Mouse (Mus musculus) midbrain, embryonic 10.5 days (tissue): ENCODE measurements around the gene Gbf1. TPM values are rescaled to one million over a fixed set of nuclear protein-coding genes. Genes with fewer than 3 reads are reported as not detected.

ENCODE experiments used
- DNase-seq: peaks from one replicate; pipeline ENCODE4 v3.0.0-alpha.2; 2017; ENCODE audit warnings: low spot score
- H3K27ac ChIP-seq: fragments of 300-500 bp; sonication (generic); replicated peaks from 2 replicates; pipeline ENCODE4 v1.5.1; 2016; ENCODE audit warnings: mild to moderate bottlenecking
- H3K27me3 ChIP-seq: fragments of 300-500 bp; sonication (generic); 2 replicates; pipeline ENCODE4 v1.6.1; 2016; ENCODE audit warnings: low read depth, mild to moderate bottlenecking; ENCODE audit not compliant: poor library complexity, severe bottlenecking
- H3K36me3 ChIP-seq: fragments of 300-500 bp; sonication (generic); 2 replicates; pipeline ENCODE4 v1.6.1; 2016; ENCODE audit warnings: mild to moderate bottlenecking, moderate library complexity
- H3K4me1 ChIP-seq: fragments of 300-500 bp; sonication (generic); 2 replicates; pipeline ENCODE4 v1.6.1; 2016
- H3K4me3 ChIP-seq: fragments of 300-500 bp; sonication (generic); 2 replicates; pipeline ENCODE4 v1.5.1; 2016; ENCODE audit warnings: mild to moderate bottlenecking, moderate library complexity
- H3K9me3 ChIP-seq: fragments of 300-500 bp; sonication (generic); replicated peaks from 2 replicates; pipeline ENCODE4 v1.6.1; 2016; ENCODE audit warnings: mild to moderate bottlenecking
- WGBS: fragments of 180-500 bp; shearing (Covaris S2); methylation state at CpG from one replicate; pipeline ENCODE4 v1.1.7; 2016; 5-methylcytosine and 5-hydroxymethylcytosine counted together
- polyA plus RNA-seq: library from polyadenylated mRNA; unstranded; fragments of >200 nt; fragmentation: Nextera tagmentation; extraction: Ambion mirVana; gene quantifications from 2 replicates; pipeline ENCODE4 v1.2.1, GENCODE M21; 2016

The Gbf1 gene
- polyA plus RNA-seq, 1 experiment from 2014 or later: 43.8 TPM

DNA sequence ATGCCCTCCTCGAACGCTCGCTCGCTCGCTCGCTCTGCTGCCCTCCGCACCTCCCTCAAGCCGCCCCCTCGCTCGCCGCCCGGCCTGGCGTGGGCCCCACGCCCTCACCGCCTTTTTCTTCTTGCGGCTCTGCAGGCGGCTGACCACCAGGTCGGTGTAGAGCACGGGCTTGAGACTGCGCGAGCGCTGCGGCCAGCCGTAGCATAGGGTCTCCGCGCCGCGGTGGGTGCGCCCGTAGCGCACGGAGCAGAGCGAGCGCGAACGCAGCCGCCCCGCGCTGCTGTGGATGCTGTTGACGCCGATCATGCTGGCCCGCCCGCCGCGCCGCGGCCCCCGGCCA is 165.2 kb downstream of the Gbf1 start:
- peak overlapping the region; percentile 54 for H3K4me3 ChIP-seq
- peaks cover 100% of the 10 kb centered on the region for H3K27me3 ChIP-seq
- H3K9me3 ChIP-seq: no peaks in the 10 kb centered on the region
- peaks cover 65% of the 10 kb centered on the region for H3K4me1 ChIP-seq
- peak overlapping the region; percentile 63 for H3K27ac ChIP-seq
- WGBS: 2% methylated on average over 48 of the region's 48 CpGs
- 0 out of 2 replicates have a peak, but pooled peaks cover 2% of the 10 kb centered on the region for H3K36me3 ChIP-seq
- DNase-seq: no peak

DNA sequence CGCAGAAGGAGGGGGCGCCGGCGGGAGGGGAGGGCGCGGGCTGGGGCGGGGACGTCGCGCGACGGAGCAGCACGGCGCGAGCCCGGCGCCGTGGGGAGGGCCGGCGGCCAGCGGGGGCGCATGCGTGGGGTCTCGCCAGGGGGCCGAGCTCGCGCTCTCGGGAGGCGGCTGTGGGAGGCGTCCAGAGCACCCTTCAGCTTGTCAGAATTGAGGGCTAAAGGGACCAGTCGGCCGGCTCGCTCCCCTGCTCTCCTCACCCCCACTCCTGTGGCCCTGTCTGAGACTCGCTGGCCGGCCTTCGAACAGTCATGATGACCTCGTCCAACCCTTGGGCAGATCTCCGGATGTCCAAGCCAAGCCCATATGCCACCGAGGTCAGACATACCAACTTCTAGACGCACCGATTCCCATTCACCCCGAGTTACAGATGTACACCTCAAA is 165.7 kb downstream of the Gbf1 start:
- Histone ChIP-seq H3K4me1 (peaks cover 71% of the 10 kb centered on the region), H3K27ac (peak overlapping the region; percentile 63; the same call in 1 of the 2 replicates), H3K27me3 (peaks cover 100% of the 10 kb centered on the region), H3K9me3 (no peaks in the 10 kb centered on the region), H3K36me3 (no peaks in the 10 kb centered on the region), H3K4me3 (peak overlapping the region; percentile 54)
- no peak for DNase-seq
- WGBS: 2% methylated on average over 40 of the region's 42 CpGs

DNA sequence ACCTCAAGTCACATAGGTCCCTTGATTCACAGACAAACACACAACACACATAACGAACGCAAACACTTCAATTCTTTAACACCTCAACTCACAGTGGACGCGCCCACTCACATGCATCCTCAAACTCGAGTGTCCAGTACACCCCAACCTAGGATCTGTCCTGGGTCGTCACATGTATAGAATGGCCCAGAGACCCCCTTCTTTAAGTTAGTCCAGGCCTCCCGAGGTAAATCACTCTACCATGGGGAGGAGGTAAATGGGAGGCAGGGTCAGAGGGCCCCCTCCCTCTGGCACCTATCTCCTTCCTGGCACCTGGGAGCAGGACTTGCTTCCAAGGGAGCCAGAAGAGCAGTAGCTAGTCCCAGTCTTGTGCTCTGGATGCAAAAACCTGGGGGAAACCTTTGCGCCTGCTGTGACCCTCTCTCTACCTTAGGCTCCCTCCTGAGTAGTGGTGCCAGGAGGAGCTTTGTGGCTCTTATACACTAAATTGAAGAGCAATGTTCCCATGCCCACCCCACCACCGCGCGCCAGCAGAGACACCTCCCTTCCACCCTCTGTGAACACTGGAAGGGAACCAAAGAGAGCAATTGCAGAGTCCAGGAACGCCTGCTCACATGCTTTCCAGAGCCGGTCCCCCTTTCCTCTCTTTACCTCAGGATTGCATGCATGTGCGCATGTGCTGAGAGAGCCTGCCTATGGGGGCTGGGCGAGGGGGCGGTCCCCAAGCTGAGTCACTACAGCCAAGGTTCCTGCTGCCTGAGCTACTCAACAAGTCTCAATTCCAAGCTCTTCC is 166.5 kb downstream of the Gbf1 start:
- Histone ChIP-seq H3K9me3 (no peaks in the 10 kb centered on the region), H3K27me3 (peaks cover 100% of the 10 kb centered on the region), H3K36me3 (no peaks in the 10 kb centered on the region), H3K27ac (no peak overlapping the region), H3K4me3 (peak overlapping the region; percentile 34), H3K4me1 (peaks cover 74% of the 10 kb centered on the region)
- WGBS: 12% methylated on average over 16 of the region's 16 CpGs
- peak; percentile 62 for DNase-seq

DNA sequence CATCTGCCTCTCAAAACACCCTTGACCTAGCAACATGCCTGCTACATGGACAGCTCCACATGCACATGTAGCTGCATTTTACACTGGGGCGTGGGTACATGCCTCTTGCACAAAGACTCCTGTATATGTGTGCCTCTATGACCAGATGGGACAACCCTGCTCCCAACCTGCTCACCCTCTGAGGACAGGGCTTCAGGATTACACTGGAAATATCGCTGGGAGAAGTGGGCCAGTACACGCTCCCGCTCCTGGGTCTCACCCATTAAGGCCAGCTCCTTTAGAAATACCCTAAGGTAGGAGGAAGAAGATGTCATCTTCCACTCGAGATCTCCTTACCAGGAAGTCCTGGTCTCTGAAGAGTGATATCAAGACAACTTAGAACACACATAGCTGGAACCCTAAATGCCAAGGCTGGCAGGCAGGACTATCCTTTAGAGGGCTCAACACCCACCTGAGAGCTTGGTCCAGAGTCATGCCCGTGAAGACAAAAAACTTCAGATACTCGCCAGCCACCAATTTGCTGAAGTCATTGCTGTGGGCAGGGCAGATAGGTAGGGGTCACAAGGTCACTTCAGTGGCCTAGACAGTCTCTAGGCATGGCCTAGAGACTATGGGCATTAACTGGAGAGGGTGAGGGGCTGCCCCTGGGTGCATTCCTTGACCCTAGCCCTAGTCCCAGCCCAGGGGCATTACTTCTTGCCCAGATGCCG is 167.9 kb downstream of the Gbf1 start:
- Histone ChIP-seq H3K36me3 (no peaks in the 10 kb centered on the region), H3K27me3 (peaks cover 100% of the 10 kb centered on the region), H3K4me3 (no peak overlapping the region), H3K9me3 (no peaks in the 10 kb centered on the region), H3K4me1 (peaks cover 69% of the 10 kb centered on the region), H3K27ac (peak overlapping the region; percentile 39)
- WGBS: 87% methylated on average over 8 of the region's 8 CpGs
- no peak for DNase-seq

DNA sequence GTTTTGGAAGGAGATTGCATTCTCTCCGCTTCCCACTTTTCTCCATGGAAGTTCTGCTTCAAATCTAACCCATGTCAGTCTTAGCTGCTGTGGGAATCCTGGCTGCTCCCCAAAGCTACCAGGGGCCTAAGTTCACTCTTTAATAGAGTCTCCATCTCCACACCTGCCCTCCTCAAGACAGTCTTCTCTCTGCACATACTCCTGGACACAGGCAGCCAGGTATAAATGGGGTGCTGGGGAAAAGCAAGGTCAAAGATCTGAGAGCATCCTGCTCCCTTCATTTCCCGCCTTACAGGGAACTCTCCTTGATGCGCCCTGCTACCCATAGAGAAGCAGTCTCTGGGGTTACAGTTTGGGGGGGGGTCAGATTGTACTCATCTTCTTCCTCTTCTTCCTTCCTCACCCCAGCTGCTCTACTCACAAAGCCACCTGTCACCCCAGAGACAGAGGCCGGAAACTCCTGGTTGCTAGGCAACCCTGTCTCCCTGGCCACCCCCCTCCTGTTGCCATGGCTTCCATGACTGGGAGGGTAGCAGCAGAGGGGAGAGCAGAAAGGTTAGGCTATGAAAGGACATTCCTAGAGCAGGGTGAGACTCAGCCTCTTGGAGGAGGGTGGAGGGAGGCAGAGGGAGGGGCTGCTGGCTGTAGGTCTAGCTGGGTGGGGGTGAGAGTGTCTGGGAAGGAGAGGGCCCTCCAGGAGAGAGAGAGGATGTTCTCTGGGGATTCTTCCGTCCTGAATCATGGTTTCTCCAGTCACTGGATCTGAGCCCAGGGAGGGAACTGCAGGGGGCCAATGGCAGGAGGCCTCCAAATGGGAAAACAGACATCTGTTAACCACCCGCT is 169.0 kb downstream of the Gbf1 start:
- peak; percentile 84 for DNase-seq
- Histone ChIP-seq H3K27me3 (peaks cover 100% of the 10 kb centered on the region), H3K4me3 (peak overlapping the region; percentile 34), H3K9me3 (no peaks in the 10 kb centered on the region), H3K36me3 (no peaks in the 10 kb centered on the region), H3K4me1 (peaks cover 70% of the 10 kb centered on the region), H3K27ac (peak overlapping the region; percentile 84)
- WGBS: 22% methylated on average over 6 of the region's 6 CpGs

DNA sequence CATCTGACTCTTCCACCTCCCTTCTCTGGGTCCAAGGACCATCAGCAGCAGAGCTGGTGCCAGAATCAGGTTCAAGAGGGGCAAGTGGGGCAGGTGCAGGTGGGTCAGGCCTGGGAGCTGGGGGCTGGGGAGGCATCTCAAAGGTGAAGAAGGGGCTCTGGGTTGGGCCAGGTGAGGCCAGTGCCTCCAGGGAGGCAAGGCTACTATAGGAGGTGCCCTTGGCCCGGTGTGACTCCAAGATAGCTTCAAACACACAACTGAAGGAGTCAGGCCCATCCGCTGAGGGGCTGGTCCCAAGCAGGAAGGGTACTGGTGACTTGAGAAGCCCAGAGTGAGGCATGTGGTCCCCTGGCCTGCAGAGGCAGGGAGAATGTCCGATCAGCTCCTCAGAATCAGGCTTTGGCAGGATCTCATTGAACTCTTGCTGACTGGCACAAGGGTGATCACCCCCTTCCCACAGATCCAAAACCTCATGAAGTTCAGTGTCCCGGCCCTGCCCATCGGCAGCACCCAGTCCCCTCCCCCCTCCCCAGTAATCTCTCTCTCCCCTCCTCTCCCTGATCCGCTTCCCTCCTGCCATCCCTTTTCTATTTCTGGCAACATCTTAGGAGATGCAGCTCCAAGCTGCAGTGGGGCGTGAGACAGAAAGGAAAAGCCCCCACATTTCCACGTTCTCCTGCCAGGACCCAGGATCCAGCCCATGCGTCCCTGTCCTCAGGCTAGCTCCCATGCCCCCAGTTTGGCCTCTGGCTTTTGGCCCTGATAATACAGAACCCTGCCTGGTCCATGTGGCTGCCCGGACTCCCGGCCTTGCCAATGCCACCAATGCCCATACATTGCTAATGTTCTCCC is 170.1 kb downstream of the Gbf1 start:
- no peak for DNase-seq
- 47% methylated on average over 11 of the region's 11 CpGs for WGBS
- Histone ChIP-seq H3K4me3 (peak overlapping the region; percentile 34; the same call in 1 of the 2 replicates), H3K36me3 (no peaks in the 10 kb centered on the region), H3K9me3 (no peaks in the 10 kb centered on the region), H3K4me1 (peaks cover 77% of the 10 kb centered on the region), H3K27me3 (peaks cover 100% of the 10 kb centered on the region), H3K27ac (peak overlapping the region; percentile 84)

DNA sequence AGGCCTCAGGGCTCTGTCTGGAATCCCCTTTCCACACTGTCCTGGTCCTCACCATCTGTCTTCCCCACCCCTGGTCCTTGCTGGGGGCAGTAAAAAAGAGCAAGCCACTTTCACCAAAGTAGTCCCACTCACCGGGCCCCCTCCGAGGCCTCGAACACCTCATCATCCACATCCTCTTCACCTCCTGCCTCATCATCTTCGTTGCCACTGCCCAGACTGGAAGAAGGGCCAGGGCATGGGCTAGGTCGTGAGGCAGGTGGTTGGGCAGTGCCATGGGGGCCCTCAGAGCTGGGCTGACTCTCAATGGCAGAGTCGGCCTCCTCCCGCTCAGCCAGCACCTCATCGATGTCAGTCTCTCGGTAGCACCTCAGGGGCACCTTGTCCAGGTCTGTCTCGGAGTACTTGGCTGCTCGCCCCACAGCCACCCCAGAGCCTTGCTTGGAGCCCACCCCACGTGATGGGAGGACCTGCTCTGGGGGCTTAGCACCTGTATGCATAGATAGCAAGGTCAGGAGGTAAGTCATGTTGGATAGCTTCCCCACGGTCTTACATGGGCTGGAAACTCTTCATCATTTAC is 170.8 kb downstream of the Gbf1 start:
- Histone ChIP-seq H3K9me3 (no peaks in the 10 kb centered on the region), H3K27me3 (peaks cover 96% of the 10 kb centered on the region), H3K4me3 (no peak overlapping the region), H3K4me1 (peaks cover 76% of the 10 kb centered on the region), H3K27ac (peak overlapping the region; percentile 84), H3K36me3 (no peaks in the 10 kb centered on the region)
- no peak for DNase-seq
- WGBS: 79% methylated on average over 13 of the region's 13 CpGs

DNA sequence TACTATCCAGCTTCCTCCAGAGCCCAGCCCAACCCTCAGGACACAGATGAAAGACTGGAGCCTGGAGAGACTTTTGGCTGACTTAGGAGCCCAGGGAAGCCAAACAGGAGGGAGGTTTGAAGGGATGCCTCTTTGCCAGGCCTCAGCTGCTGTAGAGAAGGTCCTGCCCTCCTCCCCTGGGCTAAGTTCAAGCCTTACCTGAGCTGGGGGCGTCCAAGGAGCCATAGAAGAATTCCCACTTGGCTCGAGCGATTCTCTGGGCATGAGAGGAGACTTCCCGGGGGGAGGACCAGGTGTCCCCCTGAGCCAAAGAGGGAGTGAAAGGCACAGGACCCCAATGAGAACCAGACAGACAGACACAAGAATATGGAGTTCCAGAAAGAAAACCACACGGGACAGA is 171.4 kb downstream of the Gbf1 start:
- 72% methylated on average over 5 of the region's 5 CpGs for WGBS

DNA sequence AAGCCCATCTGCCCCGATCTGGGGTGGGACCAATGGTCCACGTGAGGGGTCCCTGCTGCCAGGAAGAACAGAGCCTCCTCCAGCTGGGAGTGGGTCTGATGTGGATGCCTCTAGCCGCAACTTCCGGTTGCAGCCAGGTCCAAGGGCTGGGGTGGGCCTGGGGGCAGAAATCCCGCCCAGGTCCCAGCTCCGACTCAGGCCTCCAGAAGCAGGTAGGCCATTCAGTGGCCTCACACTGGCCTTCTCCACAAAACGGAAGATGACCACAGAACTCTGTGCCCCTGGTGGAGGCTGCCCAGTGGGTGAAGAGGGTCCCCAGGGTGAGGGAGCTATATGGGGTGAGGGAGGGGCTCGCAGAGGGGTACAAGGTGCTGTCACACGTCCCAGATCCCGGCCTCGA is 172.1 kb downstream of the Gbf1 start:
- Histone ChIP-seq H3K27ac (no peak overlapping the region), H3K36me3 (no peaks in the 10 kb centered on the region), H3K9me3 (no peaks in the 10 kb centered on the region), H3K27me3 (peaks cover 88% of the 10 kb centered on the region), H3K4me3 (no peak overlapping the region), H3K4me1 (peaks cover 72% of the 10 kb centered on the region)
- WGBS: 75% methylated on average over 11 of the region's 11 CpGs
- no peak for DNase-seq

More for the DNA sequence above, 171.4 kb downstream of the Gbf1 start:
- Histone ChIP-seq H3K27ac (no peak overlapping the region), H3K4me1 (peaks cover 72% of the 10 kb centered on the region), H3K27me3 (peaks cover 90% of the 10 kb centered on the region), H3K36me3 (no peaks in the 10 kb centered on the region), H3K4me3 (no peak overlapping the region), H3K9me3 (no peaks in the 10 kb centered on the region)
- no peak for DNase-seq

DNA sequence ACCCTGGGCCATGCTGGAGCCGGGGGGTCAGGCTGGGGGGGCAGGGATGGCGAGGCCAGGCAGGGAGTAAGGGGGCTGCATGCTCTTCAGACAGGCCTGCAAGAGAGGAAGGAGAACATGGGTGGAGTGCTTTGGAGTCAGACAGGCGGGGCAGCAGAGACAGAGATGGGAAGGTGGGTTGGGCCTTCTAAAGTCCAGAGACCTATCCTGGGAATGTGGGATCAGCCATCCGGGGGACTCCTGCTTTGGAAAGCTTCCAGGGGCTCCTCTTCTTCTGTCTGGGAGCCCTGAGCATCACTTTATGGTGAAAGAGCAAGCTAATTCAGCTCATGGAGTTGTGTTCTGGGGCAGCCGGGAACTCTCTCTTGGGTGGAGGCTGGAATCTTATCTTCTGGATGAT is 172.6 kb downstream of the Gbf1 start:
- 64% methylated on average over 5 of the region's 5 CpGs for WGBS
- DNase-seq: no peak
- H3K9me3 ChIP-seq: no peaks in the 10 kb centered on the region
- H3K4me1 ChIP-seq: peaks cover 74% of the 10 kb centered on the region
- peaks cover 88% of the 10 kb centered on the region for H3K27me3 ChIP-seq
- no peak overlapping the region for H3K27ac ChIP-seq
- H3K36me3 ChIP-seq: no peaks in the 10 kb centered on the region
- H3K4me3 ChIP-seq: 0 out of 2 replicates have a peak overlapping the region, but pooled peaks have one; percentile 89

DNA sequence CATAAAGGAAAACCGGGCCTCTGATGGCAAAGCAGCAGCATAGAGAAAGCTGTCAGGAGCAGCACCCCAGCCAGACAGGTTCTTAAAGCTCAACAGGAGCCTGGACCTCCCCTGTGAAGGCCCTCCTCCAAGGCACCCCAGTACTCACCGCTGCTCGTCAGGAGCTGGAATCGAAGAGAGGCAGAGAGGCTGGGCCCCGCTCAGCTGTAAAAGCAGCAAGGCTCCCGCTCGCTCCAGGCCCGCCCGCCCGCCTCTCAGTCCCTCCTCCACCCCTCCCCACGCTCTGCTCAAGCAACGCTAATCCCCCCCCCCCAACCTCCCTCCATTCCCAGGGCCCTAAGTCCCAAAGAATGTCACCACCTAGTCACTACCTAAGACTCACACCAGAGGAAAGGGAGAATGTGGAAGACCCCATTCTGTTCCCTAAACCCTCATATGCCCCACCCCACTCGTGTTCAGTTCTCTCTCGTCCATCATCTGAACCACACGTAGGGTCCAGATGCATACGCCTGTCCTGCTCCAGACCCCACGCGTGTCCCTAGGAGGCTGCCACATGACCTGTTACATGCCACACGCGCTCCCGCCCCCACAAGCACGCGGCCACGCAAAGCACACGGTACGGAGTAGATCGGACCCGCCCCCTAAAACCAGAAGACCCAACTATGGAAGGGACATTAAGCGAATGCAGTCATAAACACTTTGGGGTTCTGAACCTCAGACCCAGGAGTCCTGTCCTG is 173.9 kb downstream of the Gbf1 start:
- peaks cover 12% of the 10 kb centered on the region for H3K36me3 ChIP-seq
- H3K27me3 ChIP-seq: peaks cover 82% of the 10 kb centered on the region
- 2% methylated on average over 29 of the region's 29 CpGs for WGBS
- no peak for DNase-seq
- H3K9me3 ChIP-seq: no peaks in the 10 kb centered on the region
- H3K4me1 ChIP-seq: peaks cover 73% of the 10 kb centered on the region
- peak overlapping the region; percentile 89 for H3K4me3 ChIP-seq
- H3K27ac ChIP-seq: peak overlapping the region; percentile 88
